Mouse (Mus musculus): ENCODE results near the gene Prelid3b.
A peak's percentile ranks its signal among the peaks of the same experiment; 100 is the strongest.

The Prelid3b gene

GRCm38 (mm10) chr2:174424301-174425085 lies 48.4 kb downstream of the Prelid3b start:
- no peak for DNase-seq

- DNase-seq: no peak
Measured at GRCm38 (mm10) chr2:174421107-174421506, 51.8 kb downstream of the Prelid3b start.

- DNase-seq: peak; percentile 95
Measured at GRCm38 (mm10) chr2:174415731-174416310, 57.1 kb downstream of the Prelid3b start, which contains the start of gene Nelfcd. TSS of gene Nelfcd (plus strand) at chr2:174415804.
